Mouse (Mus musculus): ENCODE measurements at regions not wholly inside any gene's neighbourhood (a gene's known extent, or its start where the extent isn't known, plus 50 kb on each side); places are given as distances from the start of the nearest gene placed in this dataset.

DNA sequence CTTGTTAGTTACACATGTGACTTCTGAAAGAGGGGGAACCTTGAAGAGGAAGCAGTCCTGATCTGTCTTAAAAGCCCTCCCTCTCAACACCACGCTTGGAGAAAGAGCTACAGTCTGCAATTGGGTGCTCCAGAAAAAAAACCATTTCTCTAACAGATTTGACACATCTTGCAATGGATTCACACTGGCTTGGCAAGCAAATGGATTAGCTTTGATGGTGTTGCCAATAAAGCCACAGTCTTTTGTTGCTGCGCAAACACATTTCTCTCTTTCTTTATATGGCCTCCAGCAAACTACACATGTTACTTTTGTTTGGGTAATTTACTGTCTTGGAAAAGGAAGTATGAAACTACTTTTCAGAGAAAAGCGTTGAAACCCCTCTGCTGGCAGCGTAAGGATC, 562.1 kb downstream of the Efna5 start:
- no peak for TF ChIP-seq POLR2AphosphoS2 (IDR thresholded peaks at IDR 0.05; ENCODE audit: insufficient read length, low read depth)
- no peak for TF ChIP-seq POLR2A (IDR thresholded peaks at IDR 0.05; ENCODE audit: insufficient read length, low read depth)
- TF ChIP-seq TCF12 (IDR thresholded peaks at IDR 0.05; ENCODE audit: insufficient read depth, poor library complexity, severe bottlenecking), result no peak
- no peak for TF ChIP-seq USF1 (IDR thresholded peaks at IDR 0.05; ENCODE audit: low read depth)
- TF ChIP-seq E2F4 (IDR thresholded peaks at IDR 0.05; ENCODE audit: insufficient read depth), result no peak
- TF ChIP-seq CEBPB (IDR thresholded peaks at IDR 0.05; ENCODE audit: insufficient read depth, poor library complexity, severe bottlenecking), result no peak
- TF ChIP-seq SRF (IDR thresholded peaks at IDR 0.05; ENCODE audit: control insufficient read depth, insufficient read length, low read depth), result no peak
- TF ChIP-seq MYOG (IDR thresholded peaks at IDR 0.05; ENCODE audit: control insufficient read depth in 1 of 3, insufficient read depth in 1 of 3, insufficient read length in 2 of 3, low read depth in 2 of 3), result no peak

All from myocyte (in vitro differentiated cells).